Mouse (Mus musculus) limb, embryonic 15.5 days (tissue): ENCODE results near the gene Gm21830. TPM values are rescaled to one million over a fixed set of nuclear protein-coding genes. Genes with fewer than 3 reads are reported as not detected.

Source experiments
- ATAC-seq: fragments of 200-750 bp; cut with Nextera tagmentation; 2 replicates; pipeline ENCODE4 v1.8.0; 2017; ENCODE audit warnings: low read depth, moderate TSS enrichment; ENCODE audit not compliant: insufficient number of reproducible peaks, low FRiP score, low TSS enrichment
- H3K27ac ChIP-seq: fragments of 300-500 bp; sonication (generic); 2 replicates; pipeline ENCODE4 v1.5.1; 2015; ENCODE audit warnings: moderate library complexity, mild to moderate bottlenecking, inconsistent platforms
- H3K27me3 ChIP-seq: fragments of 300-500 bp; sonication (generic); 2 replicates; pipeline ENCODE4 v1.6.1; 2015; ENCODE audit warnings: inconsistent platforms
- H3K36me3 ChIP-seq: fragments of 300-500 bp; sonication (generic); 2 replicates; pipeline ENCODE4 v1.6.1; 2015; ENCODE audit warnings: inconsistent platforms
- H3K4me1 ChIP-seq: fragments of 300-500 bp; sonication (generic); 2 replicates; pipeline ENCODE4 v1.6.1; 2015; ENCODE audit warnings: inconsistent platforms
- H3K4me2 ChIP-seq: fragments of 300-500 bp; sonication (generic); 2 replicates; pipeline ENCODE4 v1.6.1; 2015; ENCODE audit warnings: mild to moderate bottlenecking, inconsistent platforms
- H3K4me3 ChIP-seq: fragments of 300-500 bp; sonication (generic); 2 replicates; pipeline ENCODE4 v1.5.1; 2015; ENCODE audit warnings: mild to moderate bottlenecking, inconsistent platforms
- H3K9ac ChIP-seq: fragments of 300-500 bp; sonication (generic); 2 replicates; pipeline ENCODE4 v1.6.1; 2015; ENCODE audit warnings: inconsistent platforms
- H3K9me3 ChIP-seq: fragments of 300-500 bp; sonication (generic); 2 replicates; pipeline ENCODE4 v1.6.1; 2016; ENCODE audit warnings: inconsistent platforms
- WGBS: fragments of 180-500 bp; shearing (Covaris S2); methylation state at CpG from one replicate; pipeline ENCODE4 v1.1.7; 2015; 5-methylcytosine and 5-hydroxymethylcytosine counted together
- polyA plus RNA-seq: library from polyadenylated mRNA; unstranded; fragments of >200 nt; fragmentation: Nextera tagmentation; extraction: Ambion mirVana; gene quantifications from 2 replicates; pipeline ENCODE4 v1.2.1, GENCODE M21; 2015

Gene Gm21830
- polyA plus RNA-seq, 1 experiment from 2014 or later, result not detected

DNA sequence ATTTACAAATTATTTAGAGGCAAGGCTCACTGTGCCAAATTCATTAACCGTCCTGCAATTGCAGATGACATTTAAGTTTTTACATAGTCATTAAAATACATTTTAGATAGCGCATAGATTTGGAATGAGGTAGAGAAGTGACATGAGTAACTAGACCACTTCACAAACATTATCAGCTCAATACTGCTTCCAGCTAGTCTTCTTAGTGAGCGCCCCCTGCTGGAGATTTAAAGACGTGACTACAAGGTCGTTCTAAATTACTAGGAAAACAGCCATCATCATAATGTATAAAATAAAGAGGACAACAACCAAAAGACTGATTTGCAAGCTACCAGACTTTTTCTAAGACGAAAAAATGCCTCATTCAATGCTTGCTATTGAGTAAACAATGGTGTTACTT lies 64.2 kb downstream of the Gm21830 start:
- WGBS, result 18% methylated on average over 6 of the region's 6 CpGs
- Histone ChIP-seq H3K4me1 (no peaks in the 10 kb centered on the region), H3K27me3 (no peaks in the 10 kb centered on the region), H3K4me3 (no peak overlapping the region), H3K9ac (no peak overlapping the region), H3K27ac (no peak overlapping the region), H3K4me2 (no peak overlapping the region), H3K9me3 (no peaks in the 10 kb centered on the region), H3K36me3 (no peaks in the 10 kb centered on the region)
- ATAC-seq, result no peak

GRCm38 (mm10) chr2:67481051-67481450 lies 67.5 kb downstream of the Gm21830 start:
- ATAC-seq, result no peak
- Histone ChIP-seq H3K4me1 (no peaks in the 10 kb centered on the region; the same call in 1 of the 2 replicates), H3K9me3 (no peaks in the 10 kb centered on the region)

More at GRCm38 (mm10) chr2:67481051-67481450, 67.5 kb downstream of the Gm21830 start:
- Histone ChIP-seq H3K36me3 (no peaks in the 10 kb centered on the region), H3K27me3 (no peaks in the 10 kb centered on the region), H3K27ac (no peak overlapping the region), H3K4me3 (no peak overlapping the region), H3K4me2 (no peak overlapping the region), H3K9ac (no peak overlapping the region)
- WGBS, result 58% methylated on average over 3 of the region's 3 CpGs

Other genes with a start within 250 kb of the Gm21830 start
- gene Gm26727, start 19.5 kb downstream of the Gm21830 start, polyA plus RNA-seq, result not detected in 2 replicates
- 0.04 and 0.25 TPM in 2 replicates for gene Xirp2, start 32.3 kb downstream of the Gm21830 start, polyA plus RNA-seq
- gene B3galt1, start 152.1 kb downstream of the Gm21830 start, polyA plus RNA-seq, result 3.3 and 7.3 TPM in 2 replicates